Mouse (Mus musculus) right cerebral cortex, postnatal 14 days (tissue): ENCODE measurements around the gene Coq10b.

Experiments used
- DNase-seq: peaks from one replicate; pipeline ENCODE4 v3.0.0; 2022

The Coq10b gene

DNA sequence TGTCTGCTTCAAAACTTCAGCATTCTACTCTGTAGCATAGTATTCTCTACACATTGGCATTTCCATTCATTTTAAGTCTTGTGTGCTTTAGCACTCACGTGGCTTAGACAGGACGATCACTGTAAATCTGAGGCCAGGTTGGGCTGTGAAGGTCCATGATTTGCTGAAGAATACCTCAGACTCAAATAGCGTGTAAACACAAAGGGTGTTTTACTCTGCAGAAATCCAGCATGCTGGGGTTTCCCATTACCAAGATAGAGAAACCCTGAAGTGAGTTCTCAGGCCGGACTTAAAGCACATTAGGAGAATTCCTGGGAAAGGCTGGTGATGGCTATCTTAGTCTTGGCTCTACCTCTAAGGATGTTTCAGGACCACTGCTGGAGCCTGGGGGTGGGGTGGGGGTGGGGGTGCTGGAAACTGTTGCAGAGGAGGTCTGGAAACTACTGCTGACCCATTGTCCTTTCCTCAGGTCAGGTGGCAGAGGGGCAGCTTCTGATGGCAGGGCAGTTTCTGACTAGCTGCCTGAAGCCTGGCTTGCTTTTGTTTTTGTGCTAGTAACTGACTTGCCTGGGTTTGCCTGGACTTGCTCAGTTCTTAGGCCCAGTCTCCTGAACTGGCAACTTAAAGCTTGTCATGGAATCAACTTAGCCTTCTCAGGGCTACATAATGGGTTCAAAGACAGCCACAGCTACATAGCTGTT lies 56.6 kb downstream of the Coq10b start:
- DNase-seq = no peak
